In genomic region chr12:101013078-101013665, GRCm38 (mm10) we compare ENCODE assay signal across 15 mouse cellular contexts. TPM values are rescaled to one million over a fixed set of nuclear protein-coding genes. Genes with fewer than 3 reads are reported as not detected.
DNase-seq lines count a peak whose midpoint lies in the region; ATAC-seq and TF ChIP-seq lines count a peak whose summit lies in the region.
"Had no signal": no experiment of that assay in that cellular context is flagged by ENCODE, and none has a peak within 500 bp of the region (broad histone marks: within the 10 kb centered on the region; RNA-seq: fewer than 3 reads in every experiment).

No protein-coding gene starts in this region.

- no peak for TF ChIP-seq CTCF in gastrocnemius, adult 2 months (IDR thresholded peaks at IDR 0.05)

- H3K27ac ChIP-seq in gastrocnemius, adult 2 months: peak overlapping the region; percentile 97
- H3K27ac ChIP-seq in midbrain, embryonic 11.5 days (ENCODE audit: low read depth, low read length): no peak overlapping the region
- no peak overlapping the region for H3K27ac ChIP-seq in midbrain, embryonic 16.5 days (ENCODE audit: low read length)
- H3K27ac ChIP-seq in kidney, embryonic 14.5 days (ENCODE audit: low read depth, low read length): peak overlapping the region; percentile 68; the same call in 1 of the 2 replicates
- H3K27ac ChIP-seq in stomach, embryonic 15.5 days: peak overlapping the region; percentile 17; the same call in 1 of the 2 replicates
- H3K27ac ChIP-seq: hindbrain, postnatal 0 days; limb, embryonic 13.5 days had no signal

- intact Hi-C loops in gastrocnemius, adult 2 months (cut with DNase I): no loop called here

- H3K9ac ChIP-seq in midbrain, embryonic 11.5 days (ENCODE audit: low read length): 0 out of 2 replicates have a peak overlapping the region, but pooled peaks have one; percentile 20
- no peak overlapping the region for H3K9ac ChIP-seq in midbrain, embryonic 16.5 days (ENCODE audit: low read depth, low read length)
- no peak overlapping the region; the same call in 1 of the 2 replicates for H3K9ac ChIP-seq in kidney, embryonic 14.5 days (ENCODE audit: low read depth, low read length)
- H3K9ac ChIP-seq in stomach, embryonic 15.5 days: no peak overlapping the region
- H3K9ac ChIP-seq: limb, embryonic 13.5 days had no signal

- H3K36me3 ChIP-seq in midbrain, embryonic 11.5 days (ENCODE audit: control insufficient read depth, insufficient read depth, low read length): no peaks in the 10 kb centered on the region
- H3K36me3 ChIP-seq in midbrain, embryonic 16.5 days (ENCODE audit: control insufficient read depth, insufficient read depth, low read length): no peaks in the 10 kb centered on the region
- no peaks in the 10 kb centered on the region for H3K36me3 ChIP-seq in kidney, embryonic 14.5 days (ENCODE audit: control insufficient read depth, insufficient read depth, low read length)
- H3K36me3 ChIP-seq in stomach, embryonic 15.5 days: no peaks in the 10 kb centered on the region
- H3K36me3 ChIP-seq: limb, embryonic 13.5 days had no signal

- 48% methylated on average over 8 of the region's 8 CpGs for WGBS in midbrain, embryonic 11.5 days
- 39% methylated on average over 8 of the region's 8 CpGs for WGBS in midbrain, embryonic 16.5 days
- 31% methylated on average over 8 of the region's 8 CpGs for WGBS in kidney, embryonic 14.5 days
- WGBS in stomach, embryonic 15.5 days: 61% methylated on average over 8 of the region's 8 CpGs

- no peaks in the 10 kb centered on the region for H3K27me3 ChIP-seq in midbrain, embryonic 11.5 days (ENCODE audit: control insufficient read depth, insufficient read depth, low read length)
- no peaks in the 10 kb centered on the region for H3K27me3 ChIP-seq in midbrain, embryonic 16.5 days (ENCODE audit: control insufficient read depth, insufficient read depth, low read depth, low read length)
- H3K27me3 ChIP-seq in kidney, embryonic 14.5 days (ENCODE audit: control insufficient read depth, insufficient read depth, low read length): no peaks in the 10 kb centered on the region
- H3K27me3 ChIP-seq in stomach, embryonic 15.5 days (replicated peaks): no peaks in the 10 kb centered on the region
- H3K27me3 ChIP-seq: Patski had no signal

- DNase-seq in gastrocnemius, adult 2 months: no peak
- no peak for DNase-seq in gastrocnemius, postnatal 10 days
- peak; percentile 85 for DNase-seq in midbrain, embryonic 11.5 days (ENCODE audit: low spot score, missing footprints)
- no peak for DNase-seq in urinary bladder, postnatal 36 days (ENCODE audit: low spot score in 2 of 2)
- DNase-seq in urinary bladder, postnatal 4 days (ENCODE audit: low spot score in 2 of 2): no peak
- DNase-seq: adrenal gland, adult 8-10 months; cerebellum, postnatal 25 days; spleen, adult 18-20 months; thymus, postnatal 14 days had no signal

- no peak for ATAC-seq in midbrain, embryonic 11.5 days (ENCODE audit: low FRiP score)
- no peak for ATAC-seq in midbrain, embryonic 16.5 days
- ATAC-seq in kidney, embryonic 14.5 days (ENCODE audit: low FRiP score, low TSS enrichment): no peak
- ATAC-seq in stomach, embryonic 15.5 days (ENCODE audit: insufficient read depth, low FRiP score, low read depth): no peak
- ATAC-seq: hindbrain, postnatal 0 days; Patski had no signal

- H3K4me1 ChIP-seq in midbrain, embryonic 11.5 days (ENCODE audit: control insufficient read depth, insufficient read depth, low read length): peaks cover 29% of the 10 kb centered on the region
- peaks cover 19% of the 10 kb centered on the region for H3K4me1 ChIP-seq in midbrain, embryonic 16.5 days (ENCODE audit: control insufficient read depth, insufficient read depth, low read length)
- peaks cover 84% of the 10 kb centered on the region for H3K4me1 ChIP-seq in kidney, embryonic 14.5 days (ENCODE audit: control insufficient read depth, insufficient read depth, low read length)
- peaks cover 67% of the 10 kb centered on the region for H3K4me1 ChIP-seq in stomach, embryonic 15.5 days

- peak overlapping the region; percentile 50; the same call in 1 of the 2 replicates for H3K4me3 ChIP-seq in gastrocnemius, adult 2 months
- no peak overlapping the region for H3K4me3 ChIP-seq in midbrain, embryonic 11.5 days (ENCODE audit: low read depth, low read length)
- H3K4me3 ChIP-seq in midbrain, embryonic 16.5 days (ENCODE audit: low read depth, low read length): no peak overlapping the region
- H3K4me3 ChIP-seq in kidney, embryonic 14.5 days (ENCODE audit: low read length): no peak overlapping the region
- no peak overlapping the region for H3K4me3 ChIP-seq in stomach, embryonic 15.5 days (replicated peaks)
- H3K4me3 ChIP-seq: limb, embryonic 13.5 days had no signal

- no peak overlapping the region for H3K4me2 ChIP-seq in midbrain, embryonic 11.5 days
- no peak overlapping the region for H3K4me2 ChIP-seq in midbrain, embryonic 16.5 days (ENCODE audit: low read length)
- no peak overlapping the region for H3K4me2 ChIP-seq in kidney, embryonic 14.5 days (replicated peaks; ENCODE audit: low read depth, low read length)
- no peak overlapping the region for H3K4me2 ChIP-seq in stomach, embryonic 15.5 days
- H3K4me2 ChIP-seq: limb, embryonic 13.5 days had no signal

- no peaks in the 10 kb centered on the region for H3K9me3 ChIP-seq in midbrain, embryonic 11.5 days (ENCODE audit: control insufficient read depth, low read length)
- H3K9me3 ChIP-seq in midbrain, embryonic 16.5 days (replicated peaks; ENCODE audit: control insufficient read depth, low read length, poor library complexity, severe bottlenecking): no peaks in the 10 kb centered on the region
- no peaks in the 10 kb centered on the region for H3K9me3 ChIP-seq in kidney, embryonic 14.5 days (ENCODE audit: control insufficient read depth, low read length)
- H3K9me3 ChIP-seq in stomach, embryonic 15.5 days: no peaks in the 10 kb centered on the region
- H3K9me3 ChIP-seq: limb, embryonic 13.5 days had no signal

RNA-seq across cellular contexts. Expression of gene Ccdc88c, which starts 15.7 kb away (rescaled TPM):
- total RNA-seq in gastrocnemius, adult 2 months (2021): 10 to 100 TPM; 28.4 to 34.7 TPM
- total RNA-seq in gastrocnemius, postnatal 10 days (2021): 10 to 100 TPM; 49.5 to 57.8 TPM
- 11.0 TPM in 2 replicates for polyA plus RNA-seq in midbrain, embryonic 11.5 days (2014; fragmentation: Nextera tagmentation; extraction: Ambion mirVana)
- polyA plus RNA-seq in midbrain, embryonic 16.5 days (2015; fragmentation: Nextera tagmentation; extraction: Ambion mirVana): 12.0 and 12.5 TPM in 2 replicates
- 10.4 and 15.3 TPM in 2 replicates for polyA plus RNA-seq in kidney, embryonic 14.5 days (2014; fragmentation: Nextera tagmentation; extraction: Ambion mirVana)
- 9.4 and 11.1 TPM in 2 replicates for polyA plus RNA-seq in stomach, embryonic 15.5 days (2015; fragmentation: Nextera tagmentation; extraction: Ambion mirVana)

Comparison
In these comparisons a context has a peak if more than half of its experiments do, and no peak if none do; other contexts are left out.
1. H3K27ac ChIP-seq: peak in gastrocnemius, adult 2 months (single experiment), kidney, embryonic 14.5 days (single experiment) and stomach, embryonic 15.5 days (single experiment); none in midbrain, embryonic 11.5 days (single experiment) and midbrain, embryonic 16.5 days (single experiment).